Mouse (Mus musculus) kidney, embryonic 14.5 days (tissue): ENCODE measurements around the gene Zfpl1. TPM values are rescaled to one million over a fixed set of nuclear protein-coding genes. Genes with fewer than 3 reads are reported as not detected.
A peak's percentile ranks its signal among the peaks of the same experiment; 100 is the strongest.
"Not testable (repeated sequence)": the region's sequence is repeated elsewhere in the genome, so short reads cannot be mapped to it uniquely, and the experiment has no call there.

Experiments used
- ATAC-seq: fragments of 200-750 bp; cut with Nextera tagmentation; 2 replicates; pipeline ENCODE4 v1.8.0; 2017; ENCODE audit warnings: moderate number of reproducible peaks, mild to moderate bottlenecking, moderate TSS enrichment, moderate library complexity; ENCODE audit not compliant: low FRiP score, low TSS enrichment
- H3K27ac ChIP-seq: fragments of 300-500 bp; sonication (generic); 2 replicates; pipeline ENCODE4 v1.5.1; 2014; ENCODE audit warnings: low read depth, mild to moderate bottlenecking, low read length, moderate library complexity, mixed read lengths
- H3K27me3 ChIP-seq: fragments of 300-500 bp; sonication (generic); 2 replicates; pipeline ENCODE4 v1.6.1; 2014; ENCODE audit warnings: mild to moderate bottlenecking, low read length; ENCODE audit not compliant: control insufficient read depth, insufficient read depth
- H3K36me3 ChIP-seq: fragments of 300-500 bp; sonication (generic); 2 replicates; pipeline ENCODE4 v1.6.1; 2014; ENCODE audit warnings: low read length, mixed read lengths; ENCODE audit not compliant: control insufficient read depth, insufficient read depth
- H3K4me1 ChIP-seq: fragments of 300-500 bp; sonication (generic); 2 replicates; pipeline ENCODE4 v1.6.1; 2014; ENCODE audit warnings: low read length, mixed read lengths; ENCODE audit not compliant: control insufficient read depth, insufficient read depth
- H3K4me2 ChIP-seq: fragments of 300-500 bp; sonication (generic); replicated peaks from 2 replicates; pipeline ENCODE4 v1.6.1; 2014; ENCODE audit warnings: low read depth, mild to moderate bottlenecking, low read length
- H3K4me3 ChIP-seq: fragments of 300-500 bp; sonication (generic); 2 replicates; pipeline ENCODE4 v1.5.1; 2014; ENCODE audit warnings: mild to moderate bottlenecking, low read length
- H3K9ac ChIP-seq: fragments of 300-500 bp; sonication (generic); 2 replicates; pipeline ENCODE4 v1.6.1; 2014; ENCODE audit warnings: low read depth, mild to moderate bottlenecking, low read length, moderate library complexity
- H3K9me3 ChIP-seq: fragments of 300-500 bp; sonication (generic); 2 replicates; pipeline ENCODE4 v1.6.1; 2016; ENCODE audit warnings: low read length; ENCODE audit not compliant: control insufficient read depth
- WGBS: fragments of 180-500 bp; shearing (Covaris S2); extraction: QIAGEN DNeasy Blood & Tissue Kit; methylation state at CpG from one replicate; pipeline ENCODE4 v1.1.7; 2014; 5-methylcytosine and 5-hydroxymethylcytosine counted together
- polyA plus RNA-seq: library from polyadenylated mRNA; unstranded; fragments of >200 nt; fragmentation: Nextera tagmentation; extraction: Ambion mirVana; gene quantifications from 2 replicates; pipeline ENCODE4 v1.2.1, GENCODE M21; 2014

The Zfpl1 gene
- polyA plus RNA-seq: 81.0 and 82.3 TPM in 2 replicates

DNA sequence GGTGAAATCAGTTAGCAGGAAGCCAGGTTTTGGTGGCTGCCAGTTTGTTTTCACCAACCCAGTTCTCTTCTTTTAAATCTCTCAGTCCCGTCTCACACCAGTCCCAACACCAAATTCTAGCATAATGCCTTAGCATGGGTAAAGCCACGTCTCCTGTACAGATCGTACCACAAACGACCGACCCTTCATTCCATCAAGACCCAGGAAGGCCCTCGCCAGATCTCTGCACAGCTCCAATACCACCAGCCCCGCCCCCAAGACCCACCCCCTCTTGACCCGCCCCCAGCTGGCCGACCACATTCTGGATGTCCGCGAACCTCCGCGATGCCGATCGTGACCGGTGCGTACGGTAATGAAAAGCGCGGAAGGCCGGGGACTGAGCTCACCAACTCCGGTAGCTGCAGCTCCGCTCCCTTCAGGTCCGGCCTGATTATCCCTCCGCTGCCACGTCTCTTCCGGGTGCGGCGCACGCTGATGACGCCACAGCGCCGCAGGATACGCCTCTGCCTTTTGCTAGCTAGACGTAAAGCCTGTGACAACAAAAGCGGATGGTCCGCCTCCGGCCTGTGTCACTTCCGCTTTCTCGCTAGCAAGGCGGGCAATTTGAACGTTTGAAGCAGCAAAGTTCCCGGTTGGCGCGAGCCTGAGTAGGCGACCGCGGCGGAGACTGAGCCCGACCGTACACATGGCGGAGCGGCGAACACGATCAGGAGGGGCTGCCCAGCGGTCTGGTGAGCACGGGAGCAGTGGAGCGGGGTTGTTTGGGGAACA lies at the start of gene Zfpl1, which contains the start of gene Cdca5:
TSS of gene Zfpl1 (minus strand) at position 479 of the 771 bp plus-strand sequence.
TSS of gene Cdca5 (plus strand) at position 506 of the 771 bp plus-strand sequence.
- peak; percentile 90 for ATAC-seq
- Histone ChIP-seq H3K9me3 (no peaks in the 10 kb centered on the region), H3K4me1 (peaks cover 14% of the 10 kb centered on the region), H3K27ac (peak within 1 kb of the TSS; percentile 71), H3K36me3 (peaks cover 54% of the 10 kb centered on the region), H3K27me3 (no peaks in the 10 kb centered on the region), H3K4me3 (peak within 1 kb of the TSS; percentile 71), H3K9ac (peak within 1 kb of the TSS; percentile 76), H3K4me2 (peak within 1 kb of the TSS; percentile 90)
- WGBS: under 1% methylated on average over 58 of the region's 58 CpGs

DNA sequence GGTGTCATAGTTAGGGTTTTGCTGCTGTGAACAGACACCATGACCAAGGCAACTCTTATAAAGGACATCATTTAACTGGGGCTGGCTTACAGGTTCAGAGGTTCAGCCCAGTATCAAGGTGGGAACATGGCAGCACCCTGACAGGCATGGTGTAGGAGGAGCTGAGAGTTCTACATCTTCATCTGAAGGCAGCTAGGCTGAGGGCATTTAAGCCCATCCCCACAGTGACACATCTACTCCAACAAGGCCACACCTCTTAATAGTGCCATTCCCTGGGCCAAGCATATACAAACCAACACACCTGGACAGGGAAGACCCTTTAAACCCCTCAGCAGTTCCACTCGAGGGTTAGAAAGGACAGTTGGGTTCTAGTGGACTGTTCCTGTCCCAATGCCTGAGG lies 48.4 kb upstream of the Zfpl1 start:
- H3K36me3 ChIP-seq: peaks cover 12% of the 10 kb centered on the region
- H3K9ac ChIP-seq, H3K4me2 ChIP-seq, H3K4me3 ChIP-seq, H3K4me1 ChIP-seq, H3K9me3 ChIP-seq, H3K27me3 ChIP-seq, H3K27ac ChIP-seq, ATAC-seq: not testable (repeated sequence)
- WGBS: 60% methylated on average over 1 of the region's 1 CpGs

- H3K9me3 ChIP-seq: no peaks in the 10 kb centered on the region
- H3K27me3 ChIP-seq: no peaks in the 10 kb centered on the region
- no peak overlapping the region for H3K27ac ChIP-seq
- H3K4me2 ChIP-seq: no peak overlapping the region
- H3K36me3 ChIP-seq: peaks cover 12% of the 10 kb centered on the region
- no peak overlapping the region for H3K9ac ChIP-seq
- 82% methylated on average over 7 of the region's 7 CpGs for WGBS
- H3K4me1 ChIP-seq: no peaks in the 10 kb centered on the region
- no peak overlapping the region for H3K4me3 ChIP-seq
- no peak for ATAC-seq
Observed at GRCm38 (mm10) chr19:6132171-6132827, 47.5 kb upstream of the Zfpl1 start.

GRCm38 (mm10) chr19:6130414-6131128 lies 45.8 kb upstream of the Zfpl1 start:
- not testable (repeated sequence) for H3K9ac ChIP-seq, H3K4me3 ChIP-seq, H3K9me3 ChIP-seq, H3K4me1 ChIP-seq, H3K36me3 ChIP-seq, H3K27me3 ChIP-seq, ATAC-seq, H3K27ac ChIP-seq, H3K4me2 ChIP-seq
- WGBS: 78% methylated on average over 7 of the region's 7 CpGs

- Histone ChIP-seq H3K9ac (peak within 1 kb of the TSS; percentile 58; the same call in 1 of the 2 replicates), H3K4me1 (no peaks in the 10 kb centered on the region), H3K36me3 (no peaks in the 10 kb centered on the region), H3K4me2 (peak within 1 kb of the TSS; percentile 46), H3K27ac (peak within 1 kb of the TSS; percentile 82; the same call in 1 of the 2 replicates), H3K27me3 (no peaks in the 10 kb centered on the region), H3K9me3 (no peaks in the 10 kb centered on the region), H3K4me3 (peak within 1 kb of the TSS; percentile 43)
- WGBS: under 1% methylated on average over 32 of the region's 32 CpGs
- ATAC-seq: peak; percentile 95
Observed at GRCm38 (mm10) chr19:6127760-6128341, 43.1 kb upstream of the Zfpl1 start, which contains the start of gene Snx15. Gene Snx15, minus strand, starts transcription at chr19:6128304.

DNA sequence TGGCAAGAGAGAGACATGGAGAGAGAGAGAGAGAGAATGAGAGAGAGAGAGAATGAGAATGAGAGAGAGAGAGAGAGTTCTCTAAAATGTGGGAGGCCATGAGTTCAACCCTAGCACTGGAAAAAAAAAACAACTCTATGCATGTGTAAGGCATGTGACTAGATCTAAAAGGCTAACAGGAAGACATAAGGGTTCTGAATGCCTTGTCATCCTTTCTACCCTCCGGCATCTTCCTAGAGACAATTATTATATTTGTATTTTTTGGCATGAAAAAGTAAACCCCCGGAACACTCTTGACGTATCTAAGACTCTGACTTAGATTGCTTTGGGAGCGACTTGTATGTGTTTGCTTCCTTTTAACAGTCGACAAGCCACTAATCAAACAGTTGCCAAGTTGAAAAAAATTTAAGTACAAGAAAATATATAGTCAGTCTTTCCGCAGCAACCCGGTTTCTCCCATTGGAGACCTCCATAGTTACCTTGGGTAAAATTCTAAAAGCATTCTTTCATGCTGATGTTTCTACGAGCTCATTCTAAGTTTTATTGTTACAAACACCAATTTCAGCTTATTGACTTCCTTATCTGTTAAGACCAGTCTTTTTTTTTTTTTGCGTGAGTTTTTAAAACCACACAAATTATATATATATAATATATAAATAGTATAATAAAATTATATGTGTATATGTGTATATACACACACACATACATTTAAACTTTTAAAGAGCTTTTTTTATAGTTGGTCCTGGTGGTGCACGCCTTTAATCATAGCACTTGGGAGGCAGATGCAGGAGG lies 42.2 kb upstream of the Zfpl1 start:
- H3K27me3 ChIP-seq: no peaks in the 10 kb centered on the region
- H3K4me1 ChIP-seq: no peaks in the 10 kb centered on the region
- H3K4me3 ChIP-seq: peak overlapping the region; percentile 43
- peak overlapping the region; percentile 46 for H3K4me2 ChIP-seq
- no peaks in the 10 kb centered on the region for H3K9me3 ChIP-seq
- WGBS: 67% methylated on average over 10 of the region's 10 CpGs
- H3K36me3 ChIP-seq: no peaks in the 10 kb centered on the region
- H3K27ac ChIP-seq: peak overlapping the region; percentile 82; the same call in 1 of the 2 replicates
- no peak for ATAC-seq
- H3K9ac ChIP-seq: no peak overlapping the region

DNA sequence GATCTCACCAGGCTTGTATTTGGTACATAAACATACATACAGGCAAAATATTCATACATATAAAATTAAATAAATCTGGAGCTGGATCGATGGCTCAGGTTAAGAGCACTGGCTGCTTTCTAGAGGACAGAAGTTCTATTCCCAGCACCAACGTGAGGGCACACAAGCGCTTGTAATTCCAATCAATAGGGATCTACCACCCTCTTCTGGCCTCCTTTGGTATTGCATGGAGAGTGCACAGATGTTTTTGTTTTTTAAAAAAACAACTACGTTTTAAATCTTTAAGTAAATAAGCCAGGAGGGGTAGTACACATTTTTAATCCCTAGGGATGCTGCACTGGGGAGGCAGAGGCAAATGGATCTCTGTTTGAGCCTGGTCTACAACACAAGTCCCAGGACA lies 41.5 kb upstream of the Zfpl1 start:
- Histone ChIP-seq H3K4me1 (0 out of 2 replicates have a peak, but pooled peaks cover 4% of the 10 kb centered on the region), H3K36me3 (no peaks in the 10 kb centered on the region), H3K27me3 (no peaks in the 10 kb centered on the region), H3K4me3 (no peak overlapping the region), H3K9ac (no peak overlapping the region), H3K4me2 (no peak overlapping the region), H3K9me3 (no peaks in the 10 kb centered on the region), H3K27ac (no peak overlapping the region)
- 31% methylated on average over 4 of the region's 4 CpGs for WGBS
- no peak for ATAC-seq

- WGBS: 75% methylated on average over 2 of the region's 2 CpGs
- no peak overlapping the region for H3K27ac ChIP-seq
Observed at GRCm38 (mm10) chr19:6124898-6125297, 40.1 kb upstream of the Zfpl1 start.

More at GRCm38 (mm10) chr19:6124898-6125297, 40.1 kb upstream of the Zfpl1 start:
- Histone ChIP-seq H3K27me3 (no peaks in the 10 kb centered on the region), H3K4me1 (0 out of 2 replicates have a peak, but pooled peaks cover 4% of the 10 kb centered on the region), H3K4me2 (no peak overlapping the region), H3K9ac (no peak overlapping the region), H3K36me3 (no peaks in the 10 kb centered on the region), H3K4me3 (no peak overlapping the region), H3K9me3 (no peaks in the 10 kb centered on the region)
- ATAC-seq: no peak
